Mouse (Mus musculus): Measurements from ENCODE around the gene Rps27. TPM values are rescaled to one million over a fixed set of nuclear protein-coding genes. Genes with fewer than 3 reads are reported as not detected.

The Rps27 gene
- polyA plus RNA-seq, 1 experiment from 2014 or later, result 820 TPM

DNA sequence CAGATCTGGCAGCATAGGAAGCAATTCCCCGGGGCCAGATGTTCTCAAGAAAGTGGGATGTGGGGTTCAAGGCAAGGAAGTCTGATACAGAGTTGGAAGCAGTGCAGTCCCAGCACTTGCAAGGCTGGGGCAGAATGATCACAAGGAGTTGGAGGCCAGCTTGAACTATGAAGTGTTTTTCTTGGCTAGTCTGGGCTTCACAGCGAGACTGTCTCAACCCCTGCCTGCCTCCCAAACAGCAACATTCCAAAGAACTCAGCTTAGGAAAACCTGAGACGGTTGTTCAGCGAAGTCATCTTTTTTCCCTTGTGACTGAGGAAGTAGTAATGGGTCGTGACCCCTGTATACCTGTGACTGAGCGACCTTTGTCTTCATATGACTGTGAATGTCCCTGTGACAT, 37.3 kb upstream of the Rps27 start:
- H3K27ac ChIP-seq, result no peak overlapping the region
- H3K4me3 ChIP-seq (replicated peaks), result no peak overlapping the region
- peaks cover 15% of the 10 kb centered on the region for H3K36me3 ChIP-seq
- H3K4me2 ChIP-seq, result no peak overlapping the region
- H3K9me3 ChIP-seq (replicated peaks), result no peaks in the 10 kb centered on the region
- no peak for ATAC-seq (ENCODE audit: low read depth)
- WGBS (ENCODE audit: insufficient replicate concordance), result 80% methylated on average over 6 of the region's 6 CpGs
- H3K4me1 ChIP-seq (replicated peaks), result peaks cover 39% of the 10 kb centered on the region
- H3K27me3 ChIP-seq, result no peaks in the 10 kb centered on the region
- no peak for DNase-seq
- no peak overlapping the region for H3K9ac ChIP-seq

DNA sequence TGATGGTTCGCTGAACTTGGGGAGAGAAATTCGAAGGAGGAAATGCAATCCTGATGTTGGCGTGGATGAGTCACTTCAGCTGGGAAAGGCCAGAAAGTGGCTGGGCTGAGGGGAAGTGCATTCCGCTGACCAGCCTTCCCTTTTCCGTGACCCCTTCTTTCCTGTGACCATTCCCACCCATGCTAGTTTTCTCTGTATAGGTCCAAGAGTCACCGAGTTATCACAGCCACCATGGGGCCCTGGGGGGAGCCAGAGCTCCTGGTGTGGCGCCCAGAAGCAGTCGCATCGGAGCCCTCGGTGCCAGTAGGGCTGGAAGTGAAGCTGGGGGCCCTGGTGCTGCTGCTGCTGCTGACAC, 35.3 kb upstream of the Rps27 start:
- peak overlapping the region; percentile 78 for H3K4me3 ChIP-seq (replicated peaks)
- peak; percentile 22 for DNase-seq
- H3K4me1 ChIP-seq (replicated peaks), result peaks cover 33% of the 10 kb centered on the region
- WGBS (ENCODE audit: insufficient replicate concordance), result under 1% methylated on average over 10 of the region's 10 CpGs
- ATAC-seq (ENCODE audit: low read depth), result peak; percentile 28; the same call in 1 of the 2 replicates
- peaks cover 15% of the 10 kb centered on the region for H3K36me3 ChIP-seq
- H3K9me3 ChIP-seq (replicated peaks), result no peaks in the 10 kb centered on the region
- H3K9ac ChIP-seq, result peak overlapping the region; percentile 85
- H3K4me2 ChIP-seq, result peak overlapping the region; percentile 97
- H3K27me3 ChIP-seq, result no peaks in the 10 kb centered on the region
- H3K27ac ChIP-seq, result peak overlapping the region; percentile 85

DNA sequence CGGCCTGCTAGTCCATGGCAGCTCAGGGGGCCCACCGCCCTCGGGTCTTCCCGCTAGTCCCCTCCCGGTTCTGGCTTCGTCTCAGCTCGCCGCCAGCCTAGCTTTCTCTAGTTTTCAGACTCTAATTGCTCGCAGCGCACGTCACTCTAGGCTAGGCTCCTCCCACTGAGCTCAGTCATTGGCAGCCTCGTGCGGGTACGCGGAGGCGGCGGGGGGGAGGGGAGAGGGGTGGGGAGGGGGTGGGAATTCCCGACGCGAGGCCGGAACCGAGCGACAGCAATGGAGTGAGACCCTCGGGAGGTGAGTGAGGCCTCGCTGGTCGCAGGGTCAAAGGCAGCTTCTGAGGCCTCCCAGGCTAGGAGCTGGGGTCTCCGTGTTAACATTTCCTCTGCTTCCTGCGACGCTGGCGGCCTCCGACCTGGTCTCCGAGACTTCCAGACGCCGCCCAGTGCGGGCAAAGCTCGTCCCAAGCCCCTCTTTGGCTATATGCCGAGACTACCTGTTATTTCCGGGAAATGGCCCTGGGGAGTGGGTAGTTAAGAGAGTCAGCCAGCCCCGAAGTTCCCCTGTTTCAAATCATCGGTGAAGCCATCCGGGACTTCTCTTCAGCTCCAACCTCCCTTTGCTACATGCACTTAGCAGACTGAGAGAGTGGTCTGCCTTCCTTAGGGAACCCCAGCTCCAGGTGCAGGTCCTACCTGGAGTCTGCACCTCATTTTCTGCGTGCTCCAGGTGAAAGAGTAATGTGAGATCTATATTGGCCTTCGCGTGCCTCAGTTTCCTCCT, 34.7 kb upstream of the Rps27 start, which contains the start of gene Slc39a1:
Gene Slc39a1 (plus strand): TSS at position 213 of the 786 bp plus-strand sequence.
- ATAC-seq (ENCODE audit: low read depth), result peak; percentile 92
- Histone ChIP-seq H3K27ac (peak within 1 kb of the TSS; percentile 85), H3K9ac (peak within 1 kb of the TSS; percentile 85), H3K27me3 (no peaks in the 10 kb centered on the region), H3K36me3 (peaks cover 15% of the 10 kb centered on the region), H3K4me2 (peak within 1 kb of the TSS; percentile 97), H3K4me1 (replicated peaks) (peaks cover 38% of the 10 kb centered on the region), H3K4me3 (replicated peaks) (peak within 1 kb of the TSS; percentile 78), H3K9me3 (replicated peaks) (no peaks in the 10 kb centered on the region)
- peak; percentile 85 for DNase-seq
- whole genome bisulfite sequencing (ENCODE audit: insufficient replicate concordance), result under 1% methylated on average over 44 of the region's 44 CpGs

DNA sequence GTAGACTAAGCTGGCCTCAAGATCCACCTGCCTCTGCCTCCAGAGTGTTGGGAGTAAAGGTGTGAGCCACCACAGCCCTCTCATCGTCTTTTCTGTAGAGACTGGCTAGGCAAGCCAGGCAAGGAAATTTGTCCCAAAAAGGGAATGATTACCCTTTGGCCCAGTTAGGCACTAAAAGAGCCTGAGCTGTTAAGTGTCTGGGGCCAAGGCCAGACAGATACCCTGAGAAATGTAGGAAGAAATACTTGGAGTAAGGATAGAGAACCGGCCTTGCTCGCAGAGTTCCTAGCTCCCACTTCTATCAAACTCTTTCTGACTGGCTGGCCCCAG, 34.1 kb upstream of the Rps27 start:
- H3K27me3 ChIP-seq, result no peaks in the 10 kb centered on the region
- H3K4me3 ChIP-seq (replicated peaks), result peak overlapping the region; percentile 78
- H3K4me2 ChIP-seq, result peak overlapping the region; percentile 97
- H3K27ac ChIP-seq, result peak overlapping the region; percentile 71
- ATAC-seq (ENCODE audit: low read depth) (no peak), DNase-seq (no peak)
- H3K9ac ChIP-seq, result peak overlapping the region; percentile 85
- H3K4me1 ChIP-seq (replicated peaks), result peaks cover 44% of the 10 kb centered on the region
- H3K36me3 ChIP-seq, result peaks cover 15% of the 10 kb centered on the region
- 6% methylated on average over 3 of the region's 3 CpGs for WGBS (ENCODE audit: insufficient replicate concordance)
- no peaks in the 10 kb centered on the region for H3K9me3 ChIP-seq (replicated peaks)

DNA sequence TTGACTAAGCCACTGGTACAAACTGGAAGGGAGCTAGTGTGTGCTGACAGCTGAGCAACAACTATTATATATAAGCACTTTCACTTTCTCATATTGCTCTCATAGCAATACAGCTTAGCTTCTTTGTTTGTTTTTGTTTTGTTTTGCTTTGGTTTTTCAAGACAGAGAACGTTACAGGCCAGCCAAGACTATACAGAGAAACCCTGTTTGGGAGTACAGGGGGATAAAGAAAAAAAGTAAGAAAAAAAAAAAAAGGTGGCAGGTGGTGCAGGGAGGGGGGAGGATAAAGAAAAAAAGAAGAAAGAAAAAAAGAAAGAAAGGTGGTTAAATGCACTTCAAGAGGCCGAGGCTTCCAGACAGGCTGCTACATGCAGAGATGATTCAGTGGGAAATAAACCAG, 32.0 kb upstream of the Rps27 start:
- Histone ChIP-seq H3K4me1 (replicated peaks) (peaks cover 48% of the 10 kb centered on the region), H3K4me3 (replicated peaks) (no peak overlapping the region), H3K9me3 (replicated peaks) (no peaks in the 10 kb centered on the region), H3K36me3 (peaks cover under 1% of the 10 kb centered on the region; the same call in 1 of the 2 replicates), H3K27me3 (no peaks in the 10 kb centered on the region), H3K9ac (no peak overlapping the region), H3K4me2 (no peak overlapping the region), H3K27ac (no peak overlapping the region)
- no peak for ATAC-seq (ENCODE audit: low read depth)
- no peak for DNase-seq
- 57% methylated on average over 2 of the region's 2 CpGs for WGBS (ENCODE audit: insufficient replicate concordance)

DNA sequence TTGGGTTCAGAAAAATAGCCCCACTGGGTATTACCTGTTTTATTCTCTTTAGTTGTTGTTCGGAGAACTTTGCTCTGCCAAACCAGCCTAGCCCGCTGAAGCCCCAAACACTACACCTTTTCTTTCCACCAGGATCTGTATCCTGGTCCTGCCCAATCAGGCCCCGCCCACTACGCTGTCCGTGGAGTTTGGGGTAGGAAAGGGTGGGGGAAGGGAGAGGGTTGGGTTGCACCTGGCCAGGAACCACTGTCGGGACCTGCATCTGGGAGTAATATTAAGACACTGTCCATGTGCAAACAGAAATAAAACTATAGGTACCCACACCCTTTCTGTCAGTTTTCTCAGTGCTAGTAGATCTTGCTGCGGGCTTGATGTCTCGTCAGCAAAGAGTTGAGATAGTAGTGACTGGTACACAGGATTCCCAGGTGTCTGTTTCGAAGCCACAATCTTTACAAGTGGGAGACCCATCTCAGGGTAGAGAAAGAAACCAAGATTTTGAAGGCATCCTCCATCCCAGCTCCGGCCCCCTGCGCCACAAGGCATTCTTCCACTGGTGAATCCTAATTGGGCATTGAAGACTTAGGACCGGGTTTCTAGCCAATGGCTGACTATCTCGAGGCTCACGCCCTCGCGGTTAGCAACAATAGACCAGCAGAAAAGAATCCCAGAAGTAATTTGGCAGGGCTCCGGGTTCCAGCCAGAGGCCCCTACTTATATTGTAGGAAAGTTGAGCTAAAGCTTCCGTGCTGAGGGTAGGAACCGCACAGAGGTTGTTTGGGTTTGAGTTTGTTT, 29.7 kb upstream of the Rps27 start, which contains the start of gene Creb3l4:
Gene Creb3l4 (minus strand): TSS at position 529 of the 792 bp plus-strand sequence.
- DNase-seq (no peak), ATAC-seq (ENCODE audit: low read depth) (no peak)
- H3K27ac ChIP-seq, result no peak within 1 kb of the TSS
- WGBS (ENCODE audit: insufficient replicate concordance), result 17% methylated on average over 19 of the region's 19 CpGs
- H3K9me3 ChIP-seq (replicated peaks), result no peaks in the 10 kb centered on the region
- peak within 1 kb of the TSS; percentile 60 for H3K4me2 ChIP-seq
- peaks cover 35% of the 10 kb centered on the region for H3K4me1 ChIP-seq (replicated peaks)
- peak within 1 kb of the TSS; percentile 17; the same call in 1 of the 2 replicates for H3K9ac ChIP-seq
- H3K36me3 ChIP-seq, result no peaks in the 10 kb centered on the region
- H3K27me3 ChIP-seq, result no peaks in the 10 kb centered on the region
- peak within 1 kb of the TSS; percentile 37 for H3K4me3 ChIP-seq (replicated peaks)

DNA sequence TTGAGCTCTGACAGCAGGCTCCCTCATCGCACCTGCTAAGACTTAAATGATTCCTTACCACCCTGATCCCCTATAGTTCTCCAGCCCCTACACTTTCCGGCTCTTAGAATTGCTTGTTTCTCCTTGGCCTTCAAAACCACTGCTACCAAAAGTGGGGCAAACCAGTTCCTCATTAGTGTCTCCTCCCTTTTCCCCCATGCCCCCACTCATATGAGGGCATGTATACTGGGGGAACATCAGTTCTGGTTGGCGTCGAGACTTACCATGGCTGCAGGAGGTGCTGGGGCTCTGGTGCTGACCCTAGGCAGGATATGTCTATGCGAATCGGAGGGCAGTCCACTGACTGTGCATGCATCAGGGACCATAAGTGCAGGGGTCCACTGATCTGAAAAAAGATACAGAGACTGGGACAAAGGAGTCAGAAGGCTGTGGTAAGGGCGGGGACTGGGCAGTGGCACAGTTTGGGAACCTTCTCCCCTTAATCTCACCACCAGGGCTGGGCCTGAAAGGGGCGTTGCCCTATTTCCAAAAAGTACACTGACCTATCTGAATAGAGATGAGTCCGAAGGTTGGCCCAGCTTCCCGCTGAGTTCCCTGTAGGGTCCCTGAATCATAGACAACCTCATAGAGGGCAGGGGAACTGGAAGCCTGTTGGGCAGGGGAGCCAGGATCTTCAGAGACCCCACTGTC, 28.4 kb upstream of the Rps27 start:
- DNase-seq (no peak), ATAC-seq (ENCODE audit: low read depth) (peak; percentile 8; the same call in 1 of the 2 replicates)
- Histone ChIP-seq H3K36me3 (no peaks in the 10 kb centered on the region), H3K9ac (no peak overlapping the region), H3K4me3 (replicated peaks) (no peak overlapping the region), H3K4me1 (replicated peaks) (peaks cover 29% of the 10 kb centered on the region), H3K9me3 (replicated peaks) (no peaks in the 10 kb centered on the region), H3K27me3 (no peaks in the 10 kb centered on the region), H3K27ac (no peak overlapping the region), H3K4me2 (no peak overlapping the region)
- 61% methylated on average over 10 of the region's 10 CpGs for WGBS (ENCODE audit: insufficient replicate concordance)

DNA sequence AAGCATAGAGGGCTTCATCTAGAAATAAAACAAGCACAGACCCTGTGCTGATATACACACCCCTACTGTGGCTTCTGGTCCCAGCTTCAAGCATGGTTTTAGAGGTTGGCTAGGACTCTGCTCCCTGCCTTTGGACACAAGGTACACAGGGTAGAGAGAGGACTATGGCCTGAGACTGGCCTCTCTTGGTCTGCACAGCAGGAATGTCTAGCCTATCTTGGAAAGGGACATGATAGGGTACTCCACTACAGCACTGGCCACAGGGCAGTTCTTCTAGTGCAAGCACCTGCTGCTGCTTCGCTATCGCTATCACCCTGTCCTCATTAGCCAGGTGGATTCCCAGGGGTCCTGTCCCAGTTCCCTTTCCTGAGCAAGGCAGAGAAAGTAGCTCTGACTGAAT, 27.8 kb upstream of the Rps27 start:
- no peaks in the 10 kb centered on the region; the same call in 1 of the 2 replicates for H3K36me3 ChIP-seq
- no peak overlapping the region for H3K4me2 ChIP-seq
- H3K4me1 ChIP-seq (replicated peaks), result peaks cover 29% of the 10 kb centered on the region
- no peak for DNase-seq
- H3K9me3 ChIP-seq (replicated peaks), result no peaks in the 10 kb centered on the region
- 94% methylated on average over 2 of the region's 2 CpGs for WGBS (ENCODE audit: insufficient replicate concordance)
- H3K9ac ChIP-seq, result no peak overlapping the region
- peak; percentile 59 for ATAC-seq (ENCODE audit: low read depth)
- no peak overlapping the region for H3K4me3 ChIP-seq (replicated peaks)
- H3K27ac ChIP-seq, result no peak overlapping the region
- H3K27me3 ChIP-seq, result no peaks in the 10 kb centered on the region

DNA sequence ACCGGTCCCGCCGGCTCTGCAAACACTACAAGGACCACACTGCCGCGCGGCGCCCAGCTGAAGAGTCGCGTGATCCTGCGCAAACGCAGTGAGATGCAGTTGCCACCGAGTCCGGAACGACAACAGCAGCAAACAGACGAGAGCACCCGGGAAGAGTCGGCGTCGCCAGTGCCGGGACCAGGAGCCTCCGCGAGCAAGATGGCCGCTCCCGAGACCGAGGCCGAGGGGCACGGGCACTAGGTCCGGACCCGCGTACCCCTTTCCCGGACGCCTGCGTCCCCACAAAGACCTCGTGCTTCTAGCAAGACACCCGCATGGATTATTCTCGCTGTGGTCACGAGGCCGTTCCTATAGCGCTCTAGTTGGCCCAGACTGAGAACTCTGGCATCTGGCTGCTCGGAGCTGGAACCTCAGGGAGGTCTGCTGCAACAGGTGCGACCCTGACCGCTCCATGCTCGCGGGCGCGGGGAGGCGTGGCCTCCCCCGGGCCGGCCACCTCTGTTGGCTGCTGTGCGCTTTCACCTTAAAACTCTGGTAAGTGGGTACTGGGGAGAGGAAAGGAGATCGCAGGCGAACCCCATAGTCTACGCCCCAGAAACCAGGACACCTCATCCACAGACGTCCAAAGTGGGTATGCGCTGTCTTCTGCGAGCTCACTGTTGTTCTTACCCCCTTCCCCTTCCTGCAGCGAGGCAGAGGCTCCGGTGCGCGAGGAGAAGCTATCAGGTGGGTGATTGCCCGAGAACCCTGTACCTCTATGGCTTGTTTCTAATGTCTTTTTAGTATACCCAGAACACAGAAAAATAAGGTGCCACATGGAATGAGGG, 18.3 kb upstream of the Rps27 start, which contains the start of gene Jtb:
Gene Jtb (plus strand): TSS at position 91 of the 827 bp plus-strand sequence.
- H3K4me1 ChIP-seq (replicated peaks), result peaks cover 22% of the 10 kb centered on the region
- no peaks in the 10 kb centered on the region for H3K27me3 ChIP-seq
- ATAC-seq (ENCODE audit: low read depth), result peak; percentile 95
- H3K4me2 ChIP-seq, result peak within 1 kb of the TSS; percentile 86
- no peaks in the 10 kb centered on the region for H3K9me3 ChIP-seq (replicated peaks)
- H3K4me3 ChIP-seq (replicated peaks), result peak within 1 kb of the TSS; percentile 77
- peak within 1 kb of the TSS; percentile 83 for H3K9ac ChIP-seq
- WGBS (ENCODE audit: insufficient replicate concordance), result under 1% methylated on average over 61 of the region's 61 CpGs
- peaks cover 29% of the 10 kb centered on the region for H3K36me3 ChIP-seq
- peak within 1 kb of the TSS; percentile 82 for H3K27ac ChIP-seq
- peak; percentile 87 for DNase-seq

DNA sequence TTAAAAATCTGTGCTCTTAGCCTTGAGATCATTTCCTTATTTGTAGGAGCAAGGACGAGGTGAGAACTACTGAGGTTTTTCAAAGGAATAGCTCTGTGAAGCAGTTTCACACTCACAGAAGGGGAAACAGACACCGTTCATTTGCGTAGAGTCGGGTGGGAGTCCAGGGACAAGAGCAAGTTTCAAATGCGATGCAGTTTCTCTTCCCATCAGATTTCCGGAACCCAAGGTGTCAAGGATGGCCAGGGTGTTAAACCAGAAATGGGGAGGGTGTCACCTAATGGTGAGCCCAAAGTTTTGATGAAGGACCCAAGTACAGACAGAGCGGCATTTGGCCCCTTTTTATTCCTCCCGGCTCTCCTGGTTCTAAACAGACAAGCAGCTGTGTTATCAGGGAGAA, 17.6 kb upstream of the Rps27 start:
- Histone ChIP-seq H3K4me2 (peak overlapping the region; percentile 86), H3K4me1 (replicated peaks) (peaks cover 22% of the 10 kb centered on the region), H3K4me3 (replicated peaks) (peak overlapping the region; percentile 77), H3K27ac (peak overlapping the region; percentile 82; the same call in 1 of the 2 replicates), H3K27me3 (no peaks in the 10 kb centered on the region), H3K9me3 (replicated peaks) (no peaks in the 10 kb centered on the region), H3K36me3 (peaks cover 29% of the 10 kb centered on the region), H3K9ac (peak overlapping the region; percentile 83)
- DNase-seq (no peak), ATAC-seq (ENCODE audit: low read depth) (no peak)
- WGBS (ENCODE audit: insufficient replicate concordance), result 10% methylated on average over 8 of the region's 8 CpGs
